Mouse (Mus musculus) midbrain, postnatal 0 days (tissue): ENCODE results near the gene Olfr453. TPM values are rescaled to one million over a fixed set of nuclear protein-coding genes. Genes with fewer than 3 reads are reported as not detected.

Source experiments
- ATAC-seq: fragments of 200-750 bp; cut with Nextera tagmentation; 2 replicates; pipeline ENCODE4 v1.8.0; 2017; ENCODE audit warnings: moderate number of reproducible peaks, mild to moderate bottlenecking, moderate TSS enrichment, moderate library complexity; ENCODE audit not compliant: low FRiP score
- DNase-seq: peaks from one replicate; pipeline ENCODE4 v3.0.0-alpha.2; 2015; ENCODE audit warnings: low spot score
- H3K27ac ChIP-seq: fragments of 300-500 bp; sonication (generic); 2 replicates; pipeline ENCODE4 v1.5.1; 2014; ENCODE audit warnings: low read depth, mild to moderate bottlenecking, low read length, mixed read lengths
- H3K27me3 ChIP-seq: fragments of 300-500 bp; sonication (generic); 2 replicates; pipeline ENCODE4 v1.6.1; 2014; ENCODE audit warnings: low read length, control low read depth, mixed read lengths; ENCODE audit not compliant: insufficient read depth
- H3K36me3 ChIP-seq: fragments of 300-500 bp; sonication (generic); 2 replicates; pipeline ENCODE4 v1.6.1; 2014; ENCODE audit warnings: low read length, control low read depth, mixed read lengths; ENCODE audit not compliant: insufficient read depth
- H3K4me1 ChIP-seq: fragments of 300-500 bp; sonication (generic); 2 replicates; pipeline ENCODE4 v1.6.1; 2014; ENCODE audit warnings: mild to moderate bottlenecking, control low read depth, antibody characterized with exemption, low read length, mixed read lengths; ENCODE audit not compliant: insufficient read depth
- H3K4me2 ChIP-seq: fragments of 300-500 bp; sonication (generic); 2 replicates; pipeline ENCODE4 v1.6.1; 2014; ENCODE audit warnings: low read depth, mild to moderate bottlenecking, low read length, mixed read lengths; ENCODE audit not compliant: poor library complexity, severe bottlenecking
- H3K4me3 ChIP-seq: fragments of 300-500 bp; sonication (generic); 2 replicates; pipeline ENCODE4 v1.5.1; 2014; ENCODE audit warnings: low read depth, mild to moderate bottlenecking, low read length, moderate library complexity
- H3K9ac ChIP-seq: fragments of 300-500 bp; sonication (generic); replicated peaks from 2 replicates; pipeline ENCODE4 v1.6.1; 2014; ENCODE audit warnings: mild to moderate bottlenecking, low read length, moderate library complexity, mixed read lengths; ENCODE audit not compliant: poor library complexity, severe bottlenecking
- H3K9me3 ChIP-seq: fragments of 300-500 bp; sonication (generic); 2 replicates; pipeline ENCODE4 v1.6.1; 2016; ENCODE audit warnings: low read length, control low read depth
- CTCF ChIP-seq: IDR thresholded peaks from 2 replicates; pipeline ENCODE4 v1.5.1; 2016; ENCODE audit warnings: antibody characterized with exemption, mild to moderate bottlenecking
- WGBS: fragments of 180-500 bp; shearing (Covaris S2); extraction: QIAGEN DNeasy Blood & Tissue Kit; methylation state at CpG from one replicate; pipeline ENCODE4 v1.1.7; 2014; 5-methylcytosine and 5-hydroxymethylcytosine counted together
- polyA plus RNA-seq: library from polyadenylated mRNA; unstranded; fragments of >200 nt; fragmentation: Nextera tagmentation; extraction: Ambion mirVana; gene quantifications from 2 replicates; pipeline ENCODE4 v1.2.1, GENCODE M21; 2015
- total RNA-seq: library from RNA; depleted of rRNA; stranded (reverse); fragments of >200 nt; gene quantifications from 2 replicates; pipeline ENCODE4 v1.2.3, GENCODE M21; 2014; rRNA removed

The Olfr453 gene
- total RNA-seq (not detected in 2 replicates), polyA plus RNA-seq (not detected in 2 replicates)

- no peak for TF ChIP-seq CTCF
- Histone ChIP-seq H3K27me3 (no peaks in the 10 kb centered on the region), H3K9ac (no peak within 1 kb of the TSS), H3K4me3 (no peak within 1 kb of the TSS), H3K9me3 (no peaks in the 10 kb centered on the region), H3K4me1 (no peaks in the 10 kb centered on the region), H3K36me3 (no peaks in the 10 kb centered on the region), H3K4me2 (no peak within 1 kb of the TSS), H3K27ac (no peak within 1 kb of the TSS)
- DNase-seq (no peak), ATAC-seq (no peak)
- 88% methylated on average over 1 of the region's 1 CpGs for WGBS
These were observed at the start of gene Olfr453 for GRCm38 (mm10) chr6:42739071-42739470. TSS of gene Olfr453 (plus strand) at chr6:42739371.

GRCm38 (mm10) chr6:42689761-42690160, 49.4 kb upstream of the Olfr453 start:
- TF ChIP-seq CTCF, result no peak
- DNase-seq, result no peak
- H3K4me1 ChIP-seq, result peaks cover 3% of the 10 kb centered on the region; the same call in 1 of the 2 replicates
- H3K36me3 ChIP-seq, result peaks cover 20% of the 10 kb centered on the region
- no peak overlapping the region for H3K9ac ChIP-seq
- H3K9me3 ChIP-seq, result no peaks in the 10 kb centered on the region
- ATAC-seq, result no peak
- no peak overlapping the region for H3K27ac ChIP-seq
- no peak overlapping the region for H3K4me3 ChIP-seq
- no peak overlapping the region for H3K4me2 ChIP-seq
- H3K27me3 ChIP-seq, result no peaks in the 10 kb centered on the region

- Histone ChIP-seq H3K9me3 (no peaks in the 10 kb centered on the region), H3K27ac (peak overlapping the region; percentile 98), H3K4me1 (peaks cover 3% of the 10 kb centered on the region; the same call in 1 of the 2 replicates), H3K4me2 (peak overlapping the region; percentile 84), H3K9ac (peak overlapping the region; percentile 92), H3K4me3 (peak overlapping the region; percentile 64), H3K27me3 (no peaks in the 10 kb centered on the region), H3K36me3 (peaks cover 4% of the 10 kb centered on the region)
- DNase-seq (peak; percentile 90), ATAC-seq (peak; percentile 92)
- WGBS, result under 1% methylated on average over 9 of the region's 10 CpGs
- TF ChIP-seq CTCF, result no peak
These were observed 47.0 kb upstream of the Olfr453 start for GRCm38 (mm10) chr6:42692154-42692516.

DNA sequence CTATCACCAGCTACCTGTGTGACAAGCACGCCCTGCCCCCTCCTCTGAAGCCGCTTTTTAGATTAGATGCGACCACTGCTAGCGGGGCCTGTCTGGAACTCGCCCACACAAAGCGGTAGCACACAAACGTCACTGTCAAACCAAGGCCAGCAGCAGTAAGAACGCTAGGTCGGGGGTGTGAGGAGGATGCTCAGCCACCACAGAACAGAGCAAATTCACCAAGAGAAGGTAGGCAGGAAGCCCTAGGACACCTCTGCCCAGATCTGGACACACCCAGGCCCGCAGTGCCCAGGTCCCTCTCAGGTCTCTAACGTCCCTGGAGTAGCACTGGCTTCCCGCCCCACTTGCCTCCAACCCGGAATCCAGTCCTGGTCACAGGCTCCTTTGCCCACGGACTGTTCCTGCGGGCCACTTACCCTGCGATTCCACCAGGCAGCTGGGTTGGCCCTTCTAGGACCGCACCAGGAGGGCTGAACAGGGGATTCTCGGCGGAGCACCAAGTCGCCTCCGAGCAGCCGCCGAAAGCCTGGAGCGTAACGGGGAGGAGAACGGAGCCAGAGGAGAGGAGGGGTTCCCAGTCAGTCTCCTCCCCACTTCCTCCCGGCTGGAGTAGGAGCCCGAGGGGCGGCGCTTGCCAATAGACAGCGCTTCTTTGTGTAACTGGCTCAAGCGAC, 46.5 kb upstream of the Olfr453 start:
- H3K9ac ChIP-seq, result peak overlapping the region; percentile 92
- TF ChIP-seq CTCF, result no peak; the same call in 1 of the 2 replicates
- ATAC-seq (peak; percentile 91), DNase-seq (peak; percentile 93)
- no peaks in the 10 kb centered on the region for H3K9me3 ChIP-seq
- H3K36me3 ChIP-seq, result peaks cover 4% of the 10 kb centered on the region; the same call in 1 of the 2 replicates
- no peaks in the 10 kb centered on the region for H3K27me3 ChIP-seq
- H3K27ac ChIP-seq, result peak overlapping the region; percentile 98
- WGBS, result 0% methylated on average over 32 of the region's 32 CpGs
- H3K4me2 ChIP-seq, result peak overlapping the region; percentile 84
- H3K4me3 ChIP-seq, result peak overlapping the region; percentile 64
- peaks cover 3% of the 10 kb centered on the region; the same call in 1 of the 2 replicates for H3K4me1 ChIP-seq

- Histone ChIP-seq H3K36me3 (no peaks in the 10 kb centered on the region), H3K4me2 (peak within 1 kb of the TSS; percentile 72), H3K27me3 (no peaks in the 10 kb centered on the region), H3K27ac (peak within 1 kb of the TSS; percentile 99), H3K9ac (peak within 1 kb of the TSS; percentile 96), H3K4me1 (peaks cover 14% of the 10 kb centered on the region; the same call in 1 of the 2 replicates), H3K9me3 (no peaks in the 10 kb centered on the region), H3K4me3 (peak within 1 kb of the TSS; percentile 74)
- ATAC-seq (peak; percentile 99), DNase-seq (peak; percentile 96)
- peak; percentile 12; the same call in 1 of the 2 replicates for TF ChIP-seq CTCF
- 1% methylated on average over 28 of the region's 28 CpGs for WGBS
These were observed 29.6 kb upstream of the Olfr453 start, which contains the start of gene Tcaf1 for GRCm38 (mm10) chr6:42709291-42710211. TSS of gene Tcaf1 (minus strand) at chr6:42710088.
